Mouse (Mus musculus) gastrocnemius, postnatal 14 days (tissue): ENCODE data around the gene Scfd2. TPM values are rescaled to one million over a fixed set of nuclear protein-coding genes. Genes with fewer than 3 reads are reported as not detected.

Experiments used
- DNase-seq: peaks from one replicate; pipeline ENCODE4 v3.0.0; 2021; ENCODE audit warnings: mixed read lengths
- intact Hi-C: fragments of 180-260 bp; cut with DNase I; formaldehyde crosslinking; loops from one replicate; pipeline ENCODE4 v1.15.1; 2025; ENCODE audit warnings: low total_unique reads
- total RNA-seq, 2 experiments: library from RNA; stranded (reverse); gene quantifications; 2 replicates each; pipeline ENCODE4 v1.2.3; 2021

Gene Scfd2
- total RNA-seq, 2 experiments from 2014 or later: 10.2 to 11.3 TPM

DNA sequence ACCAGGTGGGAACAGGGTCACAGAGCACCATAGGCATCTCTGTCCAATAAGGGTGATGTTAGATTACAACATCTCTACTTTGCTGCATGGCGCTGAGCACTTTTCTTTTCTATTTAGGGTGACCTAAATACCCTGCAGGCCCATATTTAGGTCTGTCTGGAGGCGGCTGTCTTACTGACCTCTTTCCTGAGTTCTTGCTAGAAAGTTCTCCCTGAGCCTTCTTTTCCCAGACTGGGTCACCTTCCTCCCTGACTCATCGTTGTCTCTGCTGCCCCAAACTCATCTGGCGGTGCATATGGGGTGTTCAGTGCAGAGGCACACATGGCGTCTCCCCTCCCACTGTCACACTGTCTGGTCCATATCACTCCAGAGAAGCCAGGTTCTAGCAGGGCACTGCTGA, 305.4 kb downstream of the Scfd2 start:
- DNase-seq: no peak

DNA sequence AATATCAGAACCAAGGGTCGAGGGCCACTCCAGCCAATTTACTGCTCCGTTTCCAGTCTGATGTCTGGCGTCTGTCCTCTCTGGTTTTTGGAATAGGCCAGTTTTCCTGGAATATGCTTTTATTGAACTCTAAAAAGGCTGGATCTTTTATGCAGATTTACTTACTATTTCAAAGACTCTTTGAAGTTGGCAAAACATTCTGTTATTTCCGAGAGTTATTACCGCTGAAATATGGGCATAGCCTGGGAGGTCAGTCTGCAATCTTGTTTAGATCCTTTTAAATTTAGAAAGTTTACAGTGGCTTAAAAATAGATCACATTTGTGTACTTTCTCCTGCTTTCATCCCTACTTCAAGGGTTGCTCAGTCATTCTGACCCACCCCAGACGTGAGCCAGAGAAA, 307.1 kb downstream of the Scfd2 start:
- intact Hi-C loops: no loop called here

More for the DNA sequence above, 305.4 kb downstream of the Scfd2 start:
- intact Hi-C loops: no loop called here

DNA sequence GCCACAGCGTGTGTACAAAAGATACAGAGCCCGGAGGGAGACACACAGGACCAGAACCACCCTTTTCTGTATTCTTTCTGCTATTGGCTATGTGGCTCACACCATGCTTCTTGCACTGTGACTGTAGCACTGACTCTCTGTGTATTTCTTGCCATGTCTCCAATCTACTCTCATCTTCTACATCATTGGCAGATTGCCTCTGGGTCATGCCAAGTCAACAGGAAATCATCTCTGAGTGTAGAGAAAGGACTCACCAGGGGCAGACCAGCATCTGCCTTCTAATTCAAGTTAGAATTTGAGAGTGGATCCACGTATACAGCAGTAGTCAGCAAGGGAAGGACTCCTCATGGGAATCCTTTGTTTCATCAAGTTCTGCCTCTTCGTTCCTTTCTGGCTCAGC, 308.9 kb downstream of the Scfd2 start:
- no peak for DNase-seq
- intact Hi-C loops: no loop called here

More for the DNA sequence above, 307.1 kb downstream of the Scfd2 start:
- DNase-seq: no peak

GRCm38 (mm10) chr5:74218524-74218923, 313.0 kb downstream of the Scfd2 start:
- intact Hi-C loops: no loop called here

GRCm38 (mm10) chr5:74215125-74215524, 316.4 kb downstream of the Scfd2 start:
- intact Hi-C loops: no loop called here

More at GRCm38 (mm10) chr5:74218524-74218923, 313.0 kb downstream of the Scfd2 start:
- DNase-seq: no peak

GRCm38 (mm10) chr5:74214501-74215110, 317.0 kb downstream of the Scfd2 start:
- no peak for DNase-seq
- intact Hi-C loops: no loop called here

More at GRCm38 (mm10) chr5:74215125-74215524, 316.4 kb downstream of the Scfd2 start:
- DNase-seq: no peak

DNA sequence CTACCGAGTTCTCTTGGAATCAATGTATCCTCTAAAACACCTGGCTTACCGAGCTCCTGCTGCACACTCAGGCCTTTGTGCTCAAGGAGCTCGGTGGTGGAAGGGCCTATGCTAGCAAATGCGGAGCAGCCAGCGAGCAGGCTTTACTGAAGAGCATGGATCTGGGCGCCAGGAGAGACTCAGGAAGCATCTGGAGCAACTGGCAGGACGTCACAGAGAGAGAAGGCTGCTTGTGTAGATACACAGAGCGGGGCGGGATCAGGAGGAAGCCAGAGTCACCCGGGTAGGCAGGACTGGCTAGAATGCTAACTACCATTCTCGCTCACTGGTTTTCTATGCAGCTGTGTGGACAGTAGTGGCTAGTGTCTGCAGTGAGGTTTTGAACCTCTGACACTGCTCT, 320.2 kb downstream of the Scfd2 start:
- DNase-seq: no peak
- intact Hi-C loops: no loop called here

DNA sequence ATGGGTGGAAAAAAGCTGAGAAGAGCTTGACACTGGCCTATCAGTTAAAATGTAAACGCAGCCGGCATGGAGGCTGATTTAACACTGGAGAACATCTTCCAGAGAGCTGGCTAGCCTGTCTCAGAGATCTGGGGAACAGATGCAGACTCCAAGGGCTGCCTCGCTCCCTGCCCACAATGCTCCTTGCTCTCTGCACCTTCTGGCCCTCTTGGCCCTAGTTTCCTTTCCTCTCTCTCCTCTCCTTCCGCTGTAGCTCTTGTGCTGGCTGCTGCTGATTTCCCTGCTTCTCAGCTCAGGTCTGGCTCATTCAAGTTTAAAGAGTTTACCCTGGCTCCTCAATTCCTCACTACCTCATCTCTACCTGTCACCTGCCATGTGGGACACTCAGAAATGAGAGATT, 321.9 kb downstream of the Scfd2 start:
- intact Hi-C loops: no loop called here
- no peak for DNase-seq

DNA sequence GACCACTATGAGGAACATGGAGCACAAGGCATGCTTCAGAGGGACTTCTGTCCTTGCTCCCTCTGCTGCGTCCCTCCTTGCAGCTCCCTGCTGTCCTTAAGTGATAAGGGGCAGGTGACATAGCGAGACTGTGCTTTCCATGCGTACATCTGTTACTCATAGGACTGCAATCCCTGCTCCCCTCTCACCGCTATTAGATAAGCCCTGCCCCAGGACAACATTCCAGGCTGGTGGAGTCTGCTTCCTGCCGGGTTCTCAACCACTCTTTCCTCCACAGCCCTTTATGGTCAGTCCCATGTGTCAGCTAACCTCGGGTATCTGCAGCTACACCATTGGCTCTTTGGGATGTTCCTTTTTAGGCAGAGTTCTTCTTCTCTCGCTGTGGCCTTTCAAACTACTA, 323.1 kb downstream of the Scfd2 start:
- no peak for DNase-seq

DNA sequence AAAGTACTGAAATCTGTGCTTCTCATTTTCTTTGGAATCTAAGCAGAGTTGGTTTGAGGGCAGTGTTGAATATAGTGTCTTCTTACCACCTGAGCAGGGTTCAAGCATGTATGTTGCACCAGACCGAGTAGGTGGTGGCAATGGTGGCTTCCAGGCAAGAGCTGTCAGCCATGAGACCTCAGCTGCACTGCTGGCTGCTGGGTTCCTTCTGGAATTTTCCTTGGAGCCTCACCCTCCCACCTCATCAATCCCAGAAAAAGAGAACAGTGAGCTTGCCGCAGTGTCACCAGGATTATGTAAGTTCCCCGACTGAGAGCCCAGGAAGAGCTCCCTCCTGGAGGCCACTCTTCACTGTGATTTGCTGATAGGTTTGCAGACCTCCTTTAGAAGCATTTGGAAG, 324.4 kb downstream of the Scfd2 start:
- intact Hi-C loops: no loop called here
- no peak for DNase-seq

More for the DNA sequence above, 323.1 kb downstream of the Scfd2 start:
- intact Hi-C loops: no loop called here

GRCm38 (mm10) chr5:74206649-74207048, 324.9 kb downstream of the Scfd2 start:
- intact Hi-C loops: no loop called here
- no peak for DNase-seq

- no peak for DNase-seq
- intact Hi-C loops: no loop called here
These were observed 325.5 kb downstream of the Scfd2 start for GRCm38 (mm10) chr5:74206038-74206437.

DNA sequence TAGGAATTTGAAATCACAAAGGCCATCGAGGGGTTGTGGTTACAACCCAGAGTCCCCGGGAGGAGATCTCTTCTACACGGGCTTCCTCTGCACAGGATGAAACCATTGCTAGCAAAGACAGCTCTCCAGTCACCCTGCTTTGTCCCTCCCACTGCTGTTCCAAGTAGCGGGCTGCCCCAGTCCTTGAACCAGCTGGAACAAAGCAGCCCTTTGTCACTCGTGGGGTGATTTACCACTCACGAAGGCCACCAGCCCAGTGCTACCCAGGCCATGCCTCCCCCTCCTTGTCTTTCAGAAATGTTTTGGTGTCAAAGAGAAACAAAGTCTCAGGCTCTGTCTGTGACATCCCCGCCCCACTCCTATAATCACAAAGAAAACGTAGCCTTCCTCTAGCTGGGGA, 326.1 kb downstream of the Scfd2 start:
- DNase-seq: no peak
- intact Hi-C loops: no loop called here

DNA sequence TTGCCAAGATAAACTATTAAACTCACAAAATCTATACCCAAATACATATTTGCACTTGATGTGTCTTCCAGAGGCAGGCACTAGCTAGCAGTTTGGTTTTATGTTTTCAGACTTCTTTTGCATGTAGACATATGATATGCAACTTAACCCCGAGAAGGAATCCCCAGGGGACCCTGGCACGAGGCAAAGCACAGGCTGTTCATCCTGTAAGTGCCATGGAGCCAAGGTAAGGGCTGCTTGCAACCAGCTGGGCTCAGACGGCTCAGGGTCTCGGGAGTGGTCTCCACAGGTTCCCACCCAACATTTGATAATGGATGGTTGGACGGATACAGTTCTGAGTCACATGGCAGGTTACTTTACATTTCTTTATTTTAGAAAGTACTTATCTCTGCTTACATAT, 327.1 kb downstream of the Scfd2 start:
- intact Hi-C loops: no loop called here
- no peak for DNase-seq

DNA sequence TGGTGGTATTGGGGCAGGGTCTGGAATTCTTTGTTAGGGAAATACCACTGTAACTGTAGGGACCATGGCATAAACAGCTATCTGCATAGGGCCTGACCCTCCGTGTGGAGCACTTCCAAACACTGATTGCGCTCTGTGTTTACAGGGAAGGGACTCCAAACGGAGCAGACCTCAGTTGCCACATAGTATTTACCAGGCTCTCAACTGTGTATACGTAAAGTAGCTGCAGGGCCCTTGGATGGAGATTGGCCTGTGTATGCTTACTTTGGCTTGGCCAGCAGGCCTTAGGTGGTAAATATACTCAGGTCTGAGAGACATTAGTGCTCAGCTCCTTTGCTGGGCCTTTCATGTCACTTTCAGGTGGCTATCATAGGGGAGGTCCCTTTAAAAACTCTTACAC, 329.0 kb downstream of the Scfd2 start:
- intact Hi-C loops: no loop called here
- no peak for DNase-seq

GRCm38 (mm10) chr5:74201570-74202357, 329.8 kb downstream of the Scfd2 start:
- DNase-seq: peak; percentile 48

GRCm38 (mm10) chr5:74200481-74200880, 331.1 kb downstream of the Scfd2 start:
- intact Hi-C loops: no loop called here
- no peak for DNase-seq

More at GRCm38 (mm10) chr5:74201570-74202357, 329.8 kb downstream of the Scfd2 start:
- intact Hi-C loops: no loop called here

GRCm38 (mm10) chr5:74199793-74200192, 331.8 kb downstream of the Scfd2 start:
- no peak for DNase-seq
- intact Hi-C loops: loop anchor here (5.0 kb wide), 1 partner anchor 78 kb away; no protein-coding TSS in a partner anchor

DNA sequence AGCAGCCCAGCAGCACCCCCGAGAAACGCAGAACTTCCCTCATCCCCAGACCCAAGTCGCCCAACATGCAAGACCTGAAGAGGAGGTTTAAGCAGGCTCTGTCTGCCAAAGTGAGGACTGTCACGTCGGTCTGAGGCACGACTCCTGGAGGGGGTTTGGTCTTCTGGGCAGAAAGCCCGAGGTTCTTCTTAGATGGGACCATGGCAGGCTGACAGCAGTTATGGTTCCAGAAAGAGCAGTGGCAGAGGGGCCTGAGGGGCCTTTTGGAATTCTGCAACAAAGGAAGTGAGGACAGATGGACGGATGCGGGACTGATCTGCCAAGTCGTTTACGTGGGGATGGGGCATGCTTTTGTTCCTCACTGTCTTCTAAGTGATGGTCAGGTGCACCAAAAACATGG, 333.1 kb downstream of the Scfd2 start:
- intact Hi-C loops: loop anchor here (5.0 kb wide), 1 partner anchor 79 kb away; no protein-coding TSS in a partner anchor

GRCm38 (mm10) chr5:74197541-74198330, 333.8 kb downstream of the Scfd2 start:
- intact Hi-C loops: loop anchor here (5.0 kb wide), 1 partner anchor 80 kb away; no protein-coding TSS in a partner anchor
- DNase-seq: no peak

More for the DNA sequence above, 333.1 kb downstream of the Scfd2 start:
- DNase-seq: no peak
